Mouse (Mus musculus): Measurements from ENCODE around the gene Olfr462.

- TF ChIP-seq CTCF (IDR thresholded peaks at IDR 0.05; ENCODE audit: low read depth) (no peak), EP300 (IDR thresholded peaks at IDR 0.05; ENCODE audit: low read depth) (no peak)
Measured at GRCm38 (mm10) chr11:87853597-87853954, 38.5 kb downstream of the Olfr462 start.
